In genomic region chr10:127150471-127150872, GRCm38 (mm10) we compare ENCODE assay signal across 13 mouse cellular contexts. TPM values are rescaled to one million over a fixed set of nuclear protein-coding genes. Genes with fewer than 3 reads are reported as not detected.
DNase-seq lines count a peak whose midpoint lies in the region; ATAC-seq lines count a peak whose summit lies in the region.
"Had no signal": no experiment of that assay in that cellular context is flagged by ENCODE, and none has a peak within 500 bp of the region (broad histone marks: within the 10 kb centered on the region; RNA-seq: fewer than 3 reads in every experiment).

No protein-coding gene starts in this region.

- H3K27ac ChIP-seq in liver, embryonic 15.5 days (replicated peaks) = no peak overlapping the region
- peak overlapping the region; percentile 31 for H3K27ac ChIP-seq in kidney, embryonic 16.5 days (ENCODE audit: low read length)
- H3K27ac ChIP-seq: forebrain, embryonic 10.5 days; gastrocnemius, adult 2 months had no signal

- no peaks in the 10 kb centered on the region for H3K36me3 ChIP-seq in liver, embryonic 15.5 days (replicated peaks)
- no peaks in the 10 kb centered on the region for H3K36me3 ChIP-seq in kidney, embryonic 16.5 days (ENCODE audit: insufficient read depth, low read length)
- H3K36me3 ChIP-seq: forebrain, embryonic 10.5 days had no signal

- H3K4me1 ChIP-seq in liver, embryonic 15.5 days (replicated peaks) = peaks cover 15% of the 10 kb centered on the region
- H3K4me1 ChIP-seq in kidney, embryonic 16.5 days (ENCODE audit: insufficient read depth, low read length) = 0 out of 2 replicates have a peak, but pooled peaks cover 4% of the 10 kb centered on the region

- no peak overlapping the region for H3K4me3 ChIP-seq in liver, embryonic 15.5 days (replicated peaks)
- no peak overlapping the region for H3K4me3 ChIP-seq in kidney, embryonic 16.5 days (ENCODE audit: low read length)
- H3K4me3 ChIP-seq: forebrain, embryonic 10.5 days; gastrocnemius, adult 2 months had no signal

- no peak for DNase-seq in liver
- peak; percentile 51 for DNase-seq in naive thymus-derived CD4-positive, alpha-beta T cell, adult 2 months (ENCODE audit: low read depth)
- no peak for DNase-seq in frontal cortex, adult 2 months (ENCODE audit: extremely low spot score in 1 of 2, low spot score in 1 of 2)
- no peak for DNase-seq in lung, postnatal 10 days
- no peak for DNase-seq in gastrocnemius, adult 8-10 months (ENCODE audit: low spot score in 2 of 2)
- DNase-seq: cerebellum, adult 8-10 months; gastrocnemius, adult 2 months; thymus, postnatal 14 days had no signal

- no peaks in the 10 kb centered on the region for H3K9me3 ChIP-seq in liver, embryonic 15.5 days (replicated peaks)
- H3K9me3 ChIP-seq in kidney, embryonic 16.5 days (ENCODE audit: low read length) = 0 out of 2 replicates have a peak, but pooled peaks cover 3% of the 10 kb centered on the region

- H3K4me2 ChIP-seq in liver, embryonic 15.5 days = no peak overlapping the region
- no peak overlapping the region for H3K4me2 ChIP-seq in kidney, embryonic 16.5 days (replicated peaks; ENCODE audit: low read depth, low read length)

- H3K27me3 ChIP-seq in liver, embryonic 15.5 days = no peaks in the 10 kb centered on the region
- no peaks in the 10 kb centered on the region for H3K27me3 ChIP-seq in kidney, embryonic 16.5 days (ENCODE audit: insufficient read depth, low read length)
- H3K27me3 ChIP-seq: CH12.LX had no signal

- H3K9ac ChIP-seq in liver, embryonic 15.5 days = no peak overlapping the region
- no peak overlapping the region for H3K9ac ChIP-seq in kidney, embryonic 16.5 days (replicated peaks; ENCODE audit: low read length)

- WGBS in liver, embryonic 15.5 days (ENCODE audit: insufficient replicate concordance) = 52% methylated on average over 4 of the region's 4 CpGs
- WGBS in kidney, embryonic 16.5 days = 56% methylated on average over 4 of the region's 4 CpGs

- ATAC-seq in liver, embryonic 15.5 days (ENCODE audit: insufficient read depth) = peak; percentile 36; the same call in 1 of the 2 replicates
- peak; percentile 70 for ATAC-seq in granulocyte monocyte progenitor cell, adult 5-6 weeks (replicated peaks; ENCODE audit: poor library complexity, severe bottlenecking)
- ATAC-seq in kidney, embryonic 16.5 days (ENCODE audit: low FRiP score, low TSS enrichment) = peak; percentile 53; the same call in 1 of the 2 replicates

RNA-seq across cellular contexts. Expression of gene B4galnt1, which starts 14.6 kb away (rescaled TPM):
- 19.3 and 21.0 TPM in 2 replicates for polyA plus RNA-seq in liver, embryonic 15.5 days (2015; fragmentation: Nextera tagmentation; extraction: Ambion mirVana)
- total RNA-seq in granulocyte monocyte progenitor cell, adult 5-6 weeks (2014; fragmentation: Nextera tagmentation) = 288 and 308 TPM in 2 replicates
- 141 and 161 TPM in 2 replicates for total RNA-seq in granulocyte monocyte progenitor cell, adult 5-6 weeks (2017)
- 7.2 and 10.1 TPM in 2 replicates for polyA plus RNA-seq in kidney, embryonic 16.5 days (2015; fragmentation: Nextera tagmentation; extraction: Ambion mirVana)
- polyA plus RNA-seq in frontal cortex, adult 2 months (2012; rRNA removed) = 112 and 132 TPM in 2 replicates
- under 1 TPM; 0.29 to 0.70 (median 0.38) TPM for total RNA-seq in gastrocnemius, adult 8-10 months (2022)

RNA-seq across cellular contexts. Expression of gene Os9, which starts 29.5 kb away (rescaled TPM):
- polyA plus RNA-seq in liver, embryonic 15.5 days (2015; fragmentation: Nextera tagmentation; extraction: Ambion mirVana) = 54.0 and 58.1 TPM in 2 replicates
- 73.3 and 80.0 TPM in 2 replicates for total RNA-seq in granulocyte monocyte progenitor cell, adult 5-6 weeks (2014; fragmentation: Nextera tagmentation)
- total RNA-seq in granulocyte monocyte progenitor cell, adult 5-6 weeks (2017) = 202 and 218 TPM in 2 replicates
- 106 and 110 TPM in 2 replicates for polyA plus RNA-seq in kidney, embryonic 16.5 days (2015; fragmentation: Nextera tagmentation; extraction: Ambion mirVana)
- 106 and 108 TPM in 2 replicates for polyA plus RNA-seq in frontal cortex, adult 2 months (2012; rRNA removed)
- total RNA-seq in gastrocnemius, adult 8-10 months (2022) = 10 to 100 TPM in 2 of 4 experiments, 1 to 10 TPM in 2; 7.4 to 13.9 (median 10.8) TPM

RNA-seq across cellular contexts. Expression of gene Slc26a10, which starts 30.0 kb away (rescaled TPM):
- 2.1 and 3.2 TPM in 2 replicates for polyA plus RNA-seq in liver, embryonic 15.5 days (2015; fragmentation: Nextera tagmentation; extraction: Ambion mirVana)
- 0.15 TPM in 1 of 2 replicates, not detected in the other for total RNA-seq in granulocyte monocyte progenitor cell, adult 5-6 weeks (2014; fragmentation: Nextera tagmentation)
- total RNA-seq in granulocyte monocyte progenitor cell, adult 5-6 weeks (2017) = 0.26 and 0.88 TPM in 2 replicates
- 2.7 and 4.4 TPM in 2 replicates for polyA plus RNA-seq in kidney, embryonic 16.5 days (2015; fragmentation: Nextera tagmentation; extraction: Ambion mirVana)
- polyA plus RNA-seq in frontal cortex, adult 2 months (2012; rRNA removed) = 5.5 and 6.6 TPM in 2 replicates
- total RNA-seq in gastrocnemius, adult 8-10 months (2022) = 1 to 10 TPM; 1.8 to 4.1 (median 2.7) TPM

RNA-seq across cellular contexts. Expression of gene Arhgef25, which starts 39.4 kb away (rescaled TPM):
- polyA plus RNA-seq in liver, embryonic 15.5 days (2015; fragmentation: Nextera tagmentation; extraction: Ambion mirVana) = 5.4 and 5.8 TPM in 2 replicates
- 3.2 TPM in 1 of 2 replicates, not detected in the other for total RNA-seq in granulocyte monocyte progenitor cell, adult 5-6 weeks (2014; fragmentation: Nextera tagmentation)
- 0.15 and 0.95 TPM in 2 replicates for total RNA-seq in granulocyte monocyte progenitor cell, adult 5-6 weeks (2017)
- polyA plus RNA-seq in kidney, embryonic 16.5 days (2015; fragmentation: Nextera tagmentation; extraction: Ambion mirVana) = 47.8 and 53.8 TPM in 2 replicates
- 184 and 198 TPM in 2 replicates for polyA plus RNA-seq in frontal cortex, adult 2 months (2012; rRNA removed)
- total RNA-seq in gastrocnemius, adult 8-10 months (2022) = 10 to 100 TPM in 1 of 4 experiments, 1 to 10 TPM in 3; 7.1 to 12.1 (median 9.0) TPM

RNA-seq across cellular contexts. Expression of gene Dtx3, which starts 45.1 kb away (rescaled TPM):
- 16.7 and 16.9 TPM in 2 replicates for polyA plus RNA-seq in liver, embryonic 15.5 days (2015; fragmentation: Nextera tagmentation; extraction: Ambion mirVana)
- total RNA-seq in granulocyte monocyte progenitor cell, adult 5-6 weeks (2014; fragmentation: Nextera tagmentation) = 51.9 and 54.4 TPM in 2 replicates
- 17.9 and 19.9 TPM in 2 replicates for total RNA-seq in granulocyte monocyte progenitor cell, adult 5-6 weeks (2017)
- 115 and 125 TPM in 2 replicates for polyA plus RNA-seq in kidney, embryonic 16.5 days (2015; fragmentation: Nextera tagmentation; extraction: Ambion mirVana)
- polyA plus RNA-seq in frontal cortex, adult 2 months (2012; rRNA removed) = 375 and 413 TPM in 2 replicates
- 10 to 100 TPM; 22.1 to 27.1 (median 23.2) TPM for total RNA-seq in gastrocnemius, adult 8-10 months (2022)
